Mouse (Mus musculus): ENCODE data around the gene Rhbdf2. TPM values are rescaled to one million over a fixed set of nuclear protein-coding genes. Genes with fewer than 3 reads are reported as not detected.

Rhbdf2 gene
- polyA plus RNA-seq, 1 experiment from 2014 or later, result 4.1 TPM

GRCm38 (mm10) chr11:116581376-116581814 lies 45.4 kb downstream of the Rhbdf2 start, which contains the start of gene Ube2o:
TSS of gene Ube2o (minus strand) at chr11:116581447.
- Histone ChIP-seq H3K9me3 (no peaks in the 10 kb centered on the region), H3K4me1 (replicated peaks) (peaks cover 27% of the 10 kb centered on the region), H3K27me3 (no peaks in the 10 kb centered on the region), H3K4me2 (peak within 1 kb of the TSS; percentile 84), H3K9ac (replicated peaks) (peak within 1 kb of the TSS; percentile 90), H3K4me3 (replicated peaks) (peak within 1 kb of the TSS; percentile 98), H3K36me3 (no peaks in the 10 kb centered on the region), H3K27ac (peak within 1 kb of the TSS; percentile 90)
- ATAC-seq (ENCODE audit: insufficient number of reproducible peaks, insufficient read depth, low FRiP score, low TSS enrichment, low read depth), result peak; percentile 78; the same call in 1 of the 2 replicates
- WGBS, result 1% methylated on average over 44 of the region's 51 CpGs

GRCm38 (mm10) chr11:116580711-116581375 lies 46.0 kb downstream of the Rhbdf2 start:
- Histone ChIP-seq H3K4me2 (peak overlapping the region; percentile 84), H3K4me1 (replicated peaks) (peaks cover 33% of the 10 kb centered on the region), H3K27me3 (no peaks in the 10 kb centered on the region), H3K9me3 (no peaks in the 10 kb centered on the region), H3K36me3 (no peaks in the 10 kb centered on the region), H3K4me3 (replicated peaks) (peak overlapping the region; percentile 98), H3K9ac (replicated peaks) (peak overlapping the region; percentile 90), H3K27ac (peak overlapping the region; percentile 90)
- peak; percentile 69 for ATAC-seq (ENCODE audit: insufficient number of reproducible peaks, insufficient read depth, low FRiP score, low TSS enrichment, low read depth)
- under 1% methylated on average over 81 of the region's 91 CpGs for WGBS

DNA sequence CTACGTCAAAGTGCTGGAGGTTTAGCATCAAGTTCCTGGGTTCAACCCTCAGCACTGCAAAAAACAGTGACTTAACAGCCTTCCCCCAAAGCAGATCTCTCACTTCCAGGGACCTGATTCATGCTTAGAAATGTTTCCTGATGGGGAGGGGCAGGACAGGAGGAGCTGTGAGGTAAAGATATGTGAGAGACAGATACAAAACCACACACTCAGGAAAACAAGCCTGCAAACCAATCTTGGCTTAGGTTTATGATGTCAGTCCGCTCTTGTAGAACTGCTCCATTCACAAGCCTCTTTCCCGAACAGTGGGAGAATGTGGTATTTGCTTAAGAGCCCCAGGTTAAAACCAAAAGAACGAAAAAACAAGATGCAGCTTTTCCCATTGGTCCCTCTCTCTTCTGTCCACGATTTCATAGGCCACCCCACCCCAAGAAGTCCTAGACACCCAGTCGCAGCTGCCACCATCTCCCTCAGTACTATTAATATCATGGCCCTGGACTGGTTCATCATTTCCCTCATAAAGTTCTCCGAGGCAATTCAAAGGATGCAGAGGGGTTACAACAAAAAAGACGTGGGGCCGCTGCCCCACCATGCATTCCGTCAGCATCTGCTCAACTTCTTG lies 46.7 kb downstream of the Rhbdf2 start:
- H3K27ac ChIP-seq, result peak overlapping the region; percentile 90; the same call in 1 of the 2 replicates
- 21% methylated on average over 10 of the region's 10 CpGs for WGBS
- no peaks in the 10 kb centered on the region for H3K9me3 ChIP-seq

DNA sequence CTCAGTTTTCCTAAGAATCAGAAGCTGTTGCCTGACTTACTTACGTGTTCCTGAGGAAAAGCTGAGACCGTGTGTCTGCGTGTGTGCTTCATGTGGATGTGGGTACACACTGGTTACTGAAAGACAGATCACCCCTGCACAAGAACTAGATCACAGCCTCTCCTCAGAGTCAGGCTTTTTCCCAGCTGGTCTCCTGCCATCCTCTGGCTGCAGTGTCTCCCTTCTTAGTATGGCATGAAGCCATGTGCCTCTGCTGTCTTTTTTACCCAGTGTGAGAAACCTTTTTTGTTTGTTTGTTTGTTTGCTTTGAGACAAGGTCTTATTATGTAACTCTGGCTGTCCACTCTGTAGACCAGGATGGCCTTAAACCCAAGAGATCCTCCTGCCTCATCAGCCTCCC lies 47.5 kb downstream of the Rhbdf2 start:
- 96% methylated on average over 3 of the region's 3 CpGs for WGBS
- Histone ChIP-seq H3K27me3 (no peaks in the 10 kb centered on the region), H3K4me2 (peak overlapping the region; percentile 84; the same call in 1 of the 2 replicates), H3K36me3 (no peaks in the 10 kb centered on the region), H3K9me3 (no peaks in the 10 kb centered on the region), H3K4me3 (replicated peaks) (0 out of 2 replicates have a peak overlapping the region, but pooled peaks have one; percentile 98), H3K27ac (no peak overlapping the region), H3K9ac (replicated peaks) (0 out of 2 replicates have a peak overlapping the region, but pooled peaks have one; percentile 8), H3K4me1 (replicated peaks) (peaks cover 48% of the 10 kb centered on the region)
- no peak for ATAC-seq (ENCODE audit: insufficient number of reproducible peaks, insufficient read depth, low FRiP score, low TSS enrichment, low read depth)

More for the DNA sequence above, 46.7 kb downstream of the Rhbdf2 start:
- peak overlapping the region; percentile 84 for H3K4me2 ChIP-seq
- peak overlapping the region; percentile 98 for H3K4me3 ChIP-seq (replicated peaks)
- peak overlapping the region; percentile 90 for H3K9ac ChIP-seq (replicated peaks)
- no peak for ATAC-seq (ENCODE audit: insufficient number of reproducible peaks, insufficient read depth, low FRiP score, low TSS enrichment, low read depth)
- H3K27me3 ChIP-seq, result no peaks in the 10 kb centered on the region
- peaks cover 39% of the 10 kb centered on the region for H3K4me1 ChIP-seq (replicated peaks)
- H3K36me3 ChIP-seq, result no peaks in the 10 kb centered on the region

DNA sequence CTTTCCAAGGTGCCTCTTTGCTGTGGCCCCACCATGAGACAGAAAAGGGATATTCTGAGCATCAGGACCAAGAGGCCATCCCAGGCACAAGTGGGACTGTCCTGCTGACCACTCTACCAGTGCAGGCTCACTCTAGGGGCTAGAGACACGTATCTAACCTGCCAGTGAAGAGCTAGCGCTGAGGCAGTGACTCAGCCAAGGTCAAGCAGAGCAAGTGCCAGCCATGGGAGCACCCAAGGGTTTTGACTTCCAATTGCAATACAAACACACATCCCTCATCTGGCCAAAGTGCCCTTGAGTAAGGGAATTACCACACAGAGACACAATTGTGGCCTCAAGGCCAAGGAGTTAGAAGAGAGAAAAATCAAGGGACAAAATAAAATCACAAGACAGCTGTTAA lies 51.4 kb downstream of the Rhbdf2 start:
- Histone ChIP-seq H3K9ac (replicated peaks) (no peak overlapping the region), H3K4me1 (replicated peaks) (peaks cover 62% of the 10 kb centered on the region), H3K27me3 (no peaks in the 10 kb centered on the region), H3K4me3 (replicated peaks) (no peak overlapping the region), H3K4me2 (no peak overlapping the region), H3K27ac (no peak overlapping the region), H3K9me3 (no peaks in the 10 kb centered on the region), H3K36me3 (no peaks in the 10 kb centered on the region)
- ATAC-seq (ENCODE audit: insufficient number of reproducible peaks, insufficient read depth, low FRiP score, low TSS enrichment, low read depth), result no peak
- WGBS, result 92% methylated on average over 2 of the region's 2 CpGs

GRCm38 (mm10) chr11:116574982-116575381 lies 51.8 kb downstream of the Rhbdf2 start:
- WGBS, result 61% methylated on average over 6 of the region's 6 CpGs
- Histone ChIP-seq H3K27ac (peak overlapping the region; percentile 17; the same call in 1 of the 2 replicates), H3K9ac (replicated peaks) (no peak overlapping the region), H3K9me3 (no peaks in the 10 kb centered on the region), H3K27me3 (no peaks in the 10 kb centered on the region), H3K36me3 (no peaks in the 10 kb centered on the region), H3K4me3 (replicated peaks) (no peak overlapping the region), H3K4me2 (no peak overlapping the region), H3K4me1 (replicated peaks) (peaks cover 58% of the 10 kb centered on the region)
- ATAC-seq (ENCODE audit: insufficient number of reproducible peaks, insufficient read depth, low FRiP score, low TSS enrichment, low read depth), result no peak

DNA sequence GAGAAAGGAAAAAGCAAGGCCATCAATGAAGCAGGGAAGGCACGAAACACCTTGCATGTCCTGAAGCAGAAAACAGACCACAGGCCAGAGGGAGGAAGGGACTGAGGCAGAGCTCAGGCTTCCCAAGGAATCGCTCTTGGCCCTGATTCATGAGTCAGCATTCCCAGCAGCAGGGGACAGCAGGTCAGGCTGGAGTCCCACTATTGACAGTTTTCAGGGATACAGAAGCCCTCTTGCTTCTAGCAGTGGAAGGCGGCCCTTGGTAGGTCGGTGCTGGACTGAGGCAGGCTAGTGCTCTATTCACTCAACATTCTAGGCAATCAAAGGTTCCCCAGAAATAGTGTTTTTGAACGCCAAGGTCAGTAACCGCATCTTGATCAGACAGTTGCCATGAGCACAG lies 52.3 kb downstream of the Rhbdf2 start:
- WGBS, result 63% methylated on average over 6 of the region's 6 CpGs
- no peak overlapping the region; the same call in 1 of the 2 replicates for H3K4me2 ChIP-seq
- no peaks in the 10 kb centered on the region for H3K36me3 ChIP-seq
- no peak for ATAC-seq (ENCODE audit: insufficient number of reproducible peaks, insufficient read depth, low FRiP score, low TSS enrichment, low read depth)
- no peak overlapping the region for H3K9ac ChIP-seq (replicated peaks)
- H3K9me3 ChIP-seq, result no peaks in the 10 kb centered on the region
- H3K27me3 ChIP-seq, result no peaks in the 10 kb centered on the region
- peaks cover 55% of the 10 kb centered on the region for H3K4me1 ChIP-seq (replicated peaks)
- H3K27ac ChIP-seq, result peak overlapping the region; percentile 17; the same call in 1 of the 2 replicates
- no peak overlapping the region for H3K4me3 ChIP-seq (replicated peaks)

GRCm38 (mm10) chr11:116572756-116573543 lies 53.9 kb downstream of the Rhbdf2 start:
- WGBS, result 57% methylated on average over 12 of the region's 12 CpGs
- Histone ChIP-seq H3K9ac (replicated peaks) (no peak overlapping the region), H3K27me3 (no peaks in the 10 kb centered on the region), H3K27ac (peak overlapping the region; percentile 24; the same call in 1 of the 2 replicates), H3K4me2 (no peak overlapping the region), H3K36me3 (no peaks in the 10 kb centered on the region), H3K4me1 (replicated peaks) (peaks cover 44% of the 10 kb centered on the region), H3K9me3 (no peaks in the 10 kb centered on the region), H3K4me3 (replicated peaks) (no peak overlapping the region)
- ATAC-seq (ENCODE audit: insufficient number of reproducible peaks, insufficient read depth, low FRiP score, low TSS enrichment, low read depth), result no peak; the same call in 1 of the 2 replicates

DNA sequence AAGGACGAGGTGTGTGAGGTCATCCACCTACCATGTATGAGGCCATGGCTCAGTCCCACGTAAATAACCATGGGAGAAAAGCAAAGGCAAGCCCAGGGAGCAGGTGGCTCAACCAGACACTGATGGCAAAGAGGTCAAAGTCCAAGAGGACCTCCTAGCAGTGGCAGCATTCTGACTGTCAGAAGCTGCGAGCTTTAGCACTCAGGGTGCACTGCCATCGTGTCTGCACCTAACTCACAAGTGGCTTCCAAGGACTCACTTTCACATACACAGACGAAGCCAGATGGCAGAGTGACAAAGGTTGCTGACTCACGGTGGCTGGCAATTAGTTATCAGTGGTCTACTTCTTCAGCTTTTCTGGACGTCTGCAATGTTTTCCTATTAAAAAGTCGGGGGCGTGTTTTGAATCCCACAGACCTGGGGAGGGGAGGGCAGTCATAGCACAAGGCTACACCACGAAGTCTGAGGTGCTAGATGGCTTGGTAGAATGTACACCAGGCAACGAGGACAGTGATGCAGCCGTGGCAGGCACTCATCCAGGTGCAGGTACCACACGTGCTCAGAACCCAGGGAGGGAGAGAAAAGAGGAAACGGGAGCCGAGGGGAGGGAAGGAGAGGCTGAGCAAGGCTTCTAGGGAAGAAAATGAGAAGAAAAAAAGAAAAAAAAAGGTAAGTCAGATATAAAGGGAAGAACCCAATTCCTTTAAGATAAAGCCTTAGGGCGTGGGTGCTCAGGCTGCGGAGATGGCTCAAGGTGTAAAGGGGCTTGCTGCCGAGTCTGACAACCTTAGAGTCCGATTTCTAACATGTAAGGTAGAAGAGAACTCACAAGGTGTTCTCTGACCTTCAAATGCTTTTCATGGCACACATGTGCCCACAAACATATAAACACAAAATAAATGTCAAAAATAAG lies 54.8 kb downstream of the Rhbdf2 start:
- no peaks in the 10 kb centered on the region for H3K27me3 ChIP-seq
- no peak for ATAC-seq (ENCODE audit: insufficient number of reproducible peaks, insufficient read depth, low FRiP score, low TSS enrichment, low read depth)
- H3K4me1 ChIP-seq (replicated peaks), result peaks cover 41% of the 10 kb centered on the region
- no peak overlapping the region for H3K4me2 ChIP-seq
- WGBS, result 77% methylated on average over 19 of the region's 19 CpGs
- H3K9ac ChIP-seq (replicated peaks), result no peak overlapping the region
- no peak overlapping the region for H3K27ac ChIP-seq
- H3K9me3 ChIP-seq, result no peaks in the 10 kb centered on the region
- H3K36me3 ChIP-seq, result no peaks in the 10 kb centered on the region
- no peak overlapping the region for H3K4me3 ChIP-seq (replicated peaks)

GRCm38 (mm10) chr11:116570821-116571220 lies 56.0 kb downstream of the Rhbdf2 start:
- 84% methylated on average over 7 of the region's 7 CpGs for WGBS
- H3K27me3 ChIP-seq, result no peaks in the 10 kb centered on the region
- no peak overlapping the region for H3K4me2 ChIP-seq
- H3K9me3 ChIP-seq, result no peaks in the 10 kb centered on the region
- peaks cover 32% of the 10 kb centered on the region for H3K4me1 ChIP-seq (replicated peaks)
- H3K27ac ChIP-seq, result no peak overlapping the region
- H3K4me3 ChIP-seq (replicated peaks), result no peak overlapping the region
- H3K9ac ChIP-seq (replicated peaks), result no peak overlapping the region
- ATAC-seq (ENCODE audit: insufficient number of reproducible peaks, insufficient read depth, low FRiP score, low TSS enrichment, low read depth), result no peak
- H3K36me3 ChIP-seq, result no peaks in the 10 kb centered on the region

Measured in limb, embryonic 12.5 days (tissue).